Mouse (Mus musculus) heart, embryonic 16.5 days (tissue): ENCODE results near the gene Tnfrsf13b. TPM values are rescaled to one million over a fixed set of nuclear protein-coding genes. Genes with fewer than 3 reads are reported as not detected.
"Not testable (repeated sequence)": the region's sequence is repeated elsewhere in the genome, so short reads cannot be mapped to it uniquely, and the experiment has no call there.

Experiments
- ATAC-seq: fragments of 200-750 bp; cut with Nextera tagmentation; replicated peaks from 2 replicates; pipeline ENCODE4 v1.8.0; 2017; ENCODE audit warnings: moderate number of reproducible peaks; ENCODE audit not compliant: insufficient read depth, low FRiP score; ENCODE audit errors: extremely low read depth
- H3K27ac ChIP-seq: fragments of 300-500 bp; sonication (generic); 2 replicates; pipeline ENCODE4 v1.5.1; 2014; ENCODE audit warnings: mild to moderate bottlenecking, low read length, control low read depth, moderate library complexity
- H3K27me3 ChIP-seq: fragments of 300-500 bp; sonication (generic); 2 replicates; pipeline ENCODE4 v1.6.1; 2014; ENCODE audit warnings: low read length, mixed read lengths; ENCODE audit not compliant: control insufficient read depth, insufficient read depth
- H3K36me3 ChIP-seq: fragments of 300-500 bp; sonication (generic); 2 replicates; pipeline ENCODE4 v1.6.1; 2014; ENCODE audit not compliant: control insufficient read depth, insufficient read depth
- H3K4me1 ChIP-seq: fragments of 300-500 bp; sonication (generic); 2 replicates; pipeline ENCODE4 v1.6.1; 2014; ENCODE audit warnings: low read length, mixed read lengths; ENCODE audit not compliant: control insufficient read depth, insufficient read depth
- H3K4me2 ChIP-seq: fragments of 300-500 bp; sonication (generic); 2 replicates; pipeline ENCODE4 v1.6.1; 2014; ENCODE audit warnings: low read depth, mild to moderate bottlenecking, control low read depth, low read length
- H3K4me3 ChIP-seq: fragments of 300-500 bp; sonication (generic); 2 replicates; pipeline ENCODE4 v1.5.1; 2014; ENCODE audit warnings: mild to moderate bottlenecking, control low read depth, low read length
- H3K9ac ChIP-seq: fragments of 300-500 bp; sonication (generic); 2 replicates; pipeline ENCODE4 v1.6.1; 2014; ENCODE audit warnings: low read length, control low read depth
- H3K9me3 ChIP-seq: fragments of 300-500 bp; sonication (generic); replicated peaks from 2 replicates; pipeline ENCODE4 v1.6.1; 2016; ENCODE audit warnings: low read length; ENCODE audit not compliant: control insufficient read depth
- WGBS: fragments of 180-500 bp; shearing (Covaris S2); extraction: QIAGEN DNeasy Blood & Tissue Kit; methylation state at CpG from one replicate; pipeline ENCODE4 v1.1.7; 2014; 5-methylcytosine and 5-hydroxymethylcytosine counted together
- polyA plus RNA-seq: library from polyadenylated mRNA; unstranded; fragments of >200 nt; fragmentation: Nextera tagmentation; extraction: Ambion mirVana; gene quantifications from 2 replicates; pipeline ENCODE4 v1.2.1, GENCODE M21; 2015

Tnfrsf13b gene
- polyA plus RNA-seq, 1 experiment from 2014 or later: 5.7 TPM

DNA sequence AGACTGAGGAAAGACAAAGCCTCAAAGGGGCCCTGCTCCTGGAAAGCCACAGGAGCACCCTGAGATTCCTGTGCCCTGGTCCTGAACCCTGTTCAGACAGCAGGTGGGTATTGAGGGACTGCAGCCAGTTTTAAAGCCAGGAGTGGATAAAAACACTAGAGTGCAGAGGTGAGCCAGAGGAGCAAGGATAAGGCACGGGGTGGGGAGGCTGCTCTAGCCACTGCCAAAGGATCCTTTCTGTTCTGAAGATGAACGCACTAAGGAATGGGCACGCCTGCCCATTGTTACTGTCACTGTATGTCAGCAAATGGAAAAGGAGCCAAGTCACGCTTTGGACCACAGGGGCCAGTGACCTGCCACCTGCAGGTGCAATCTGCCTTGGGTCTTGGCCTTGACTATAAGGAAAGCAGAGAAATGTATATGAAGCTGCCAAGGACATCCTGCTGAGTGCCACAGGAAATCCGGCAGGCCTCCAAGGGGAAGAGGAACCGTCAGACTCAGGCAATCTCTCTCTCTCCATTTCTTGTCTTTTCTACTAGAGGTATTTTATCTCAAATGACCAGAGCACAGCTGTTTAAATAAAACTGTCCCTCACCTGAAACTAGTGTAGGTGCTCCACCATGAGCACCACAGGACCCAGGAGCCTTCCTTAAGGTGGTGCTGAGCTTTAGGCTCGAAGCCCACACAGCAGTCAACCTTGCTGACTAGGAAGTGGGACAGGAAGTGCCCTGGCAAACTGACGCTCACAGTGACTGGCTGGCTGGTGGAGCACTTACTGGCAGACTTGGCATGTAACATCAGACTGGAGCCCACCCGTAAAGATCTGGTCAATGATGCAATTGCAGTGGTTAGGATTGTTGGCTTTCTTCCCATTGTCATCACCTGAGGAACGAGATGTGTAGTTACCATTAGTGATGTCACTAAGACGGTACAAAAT lies 33.5 kb downstream of the Tnfrsf13b start:
- Histone ChIP-seq H3K4me3 (no peak overlapping the region), H3K9ac (no peak overlapping the region), H3K27me3 (no peaks in the 10 kb centered on the region), H3K27ac (no peak overlapping the region), H3K9me3 (no peaks in the 10 kb centered on the region), H3K36me3 (peaks cover 74% of the 10 kb centered on the region), H3K4me2 (no peak overlapping the region), H3K4me1 (peaks cover 2% of the 10 kb centered on the region)
- 65% methylated on average over 11 of the region's 11 CpGs for WGBS
- ATAC-seq: no peak

DNA sequence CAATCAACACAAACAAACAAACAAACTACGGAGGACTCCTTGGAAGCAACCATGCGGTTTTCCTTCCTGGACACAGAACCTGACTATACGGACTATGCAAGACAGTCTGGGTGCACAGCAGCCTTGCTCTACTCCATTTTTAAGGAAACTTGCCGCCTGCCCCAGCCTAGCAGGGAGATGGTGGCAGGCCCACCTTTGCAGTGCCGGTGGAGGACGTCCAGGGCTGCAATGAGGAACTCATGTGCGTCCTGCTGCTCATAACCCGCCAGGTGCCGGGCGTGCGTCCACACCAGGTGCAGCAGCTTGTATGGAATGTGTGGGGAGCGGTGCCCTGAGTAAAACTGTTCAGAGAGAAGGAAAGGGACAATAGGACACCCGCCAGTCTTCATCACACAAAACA lies 34.6 kb downstream of the Tnfrsf13b start:
- Histone ChIP-seq H3K4me3 (no peak overlapping the region), H3K9me3 (no peaks in the 10 kb centered on the region), H3K9ac (no peak overlapping the region), H3K4me1 (no peaks in the 10 kb centered on the region; the same call in 1 of the 2 replicates), H3K27me3 (no peaks in the 10 kb centered on the region), H3K4me2 (no peak overlapping the region), H3K27ac (no peak overlapping the region), H3K36me3 (peaks cover 78% of the 10 kb centered on the region)
- WGBS: 92% methylated on average over 13 of the region's 13 CpGs
- no peak for ATAC-seq

DNA sequence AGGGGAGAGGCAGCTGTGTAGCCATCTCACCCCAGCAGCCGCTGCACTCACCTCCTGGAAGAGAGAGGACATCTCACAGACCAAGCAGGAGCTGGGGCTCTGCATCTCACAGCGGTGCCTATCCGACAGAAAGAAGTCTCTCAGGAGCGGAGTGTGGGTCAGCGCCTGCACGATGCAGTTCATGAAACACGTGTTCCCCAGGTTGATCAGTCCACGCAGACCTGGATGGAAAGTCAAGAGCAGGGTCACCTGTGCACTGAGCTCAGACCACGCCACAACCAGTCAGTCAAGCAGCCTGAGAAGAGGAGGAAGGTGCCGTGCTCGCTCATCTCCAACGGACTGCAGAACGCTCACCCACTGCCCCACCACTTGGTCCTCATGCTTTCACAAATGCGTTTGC lies 36.2 kb downstream of the Tnfrsf13b start:
- Histone ChIP-seq H3K27ac (no peak overlapping the region), H3K4me2 (no peak overlapping the region), H3K27me3 (no peaks in the 10 kb centered on the region), H3K4me3 (no peak overlapping the region), H3K9me3 (no peaks in the 10 kb centered on the region), H3K36me3 (peaks cover 75% of the 10 kb centered on the region), H3K9ac (no peak overlapping the region), H3K4me1 (no peaks in the 10 kb centered on the region; the same call in 1 of the 2 replicates)
- WGBS: 93% methylated on average over 14 of the region's 14 CpGs
- no peak for ATAC-seq

DNA sequence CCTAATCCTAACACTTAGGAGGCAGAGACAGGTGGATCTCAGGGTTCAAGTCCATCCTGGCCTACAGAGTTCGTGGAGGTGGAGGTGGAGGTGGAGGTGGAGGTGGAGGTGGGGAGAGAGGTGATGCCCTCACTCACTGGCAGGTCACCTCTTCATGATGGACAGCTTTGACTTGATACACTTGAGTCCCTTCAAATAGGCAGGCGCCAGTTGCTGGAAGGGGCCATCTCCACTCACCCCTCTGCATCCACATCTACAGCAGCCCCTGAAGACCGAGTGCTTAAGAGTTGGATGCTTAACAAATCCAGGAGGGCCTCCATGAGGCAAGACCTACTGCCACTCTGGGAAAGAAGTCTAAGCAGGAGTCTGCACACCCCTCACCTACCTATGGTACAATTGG lies 36.8 kb downstream of the Tnfrsf13b start:
- 86% methylated on average over 3 of the region's 3 CpGs for WGBS
- Histone ChIP-seq H3K9me3 (no peaks in the 10 kb centered on the region), H3K4me2 (no peak overlapping the region), H3K4me3 (no peak overlapping the region), H3K27ac (no peak overlapping the region), H3K27me3 (no peaks in the 10 kb centered on the region), H3K4me1 (no peaks in the 10 kb centered on the region; the same call in 1 of the 2 replicates), H3K36me3 (peaks cover 70% of the 10 kb centered on the region), H3K9ac (no peak overlapping the region)
- no peak for ATAC-seq

DNA sequence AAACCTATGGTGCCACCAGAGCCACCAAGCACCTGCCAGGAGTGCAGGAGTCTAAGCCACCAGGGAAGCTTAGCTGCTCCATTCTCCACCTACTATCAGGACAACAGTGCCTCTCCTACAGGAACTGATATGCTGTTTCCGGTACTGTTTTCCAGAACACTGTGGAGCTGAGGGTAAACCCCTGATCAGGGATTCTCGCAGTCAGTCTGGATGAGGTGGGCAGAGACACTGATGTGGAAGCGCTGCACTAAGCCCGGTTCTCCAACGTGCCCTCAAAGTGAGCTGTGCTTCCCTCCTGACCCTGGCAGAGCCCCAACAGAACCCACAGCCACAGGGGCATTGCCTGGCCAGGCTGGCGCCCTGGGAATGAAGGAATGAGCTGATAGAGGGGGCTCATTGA lies 37.8 kb downstream of the Tnfrsf13b start:
- WGBS: 68% methylated on average over 6 of the region's 6 CpGs
- Histone ChIP-seq H3K9me3 (no peaks in the 10 kb centered on the region), H3K4me1 (peaks cover 3% of the 10 kb centered on the region), H3K27me3 (no peaks in the 10 kb centered on the region), H3K4me2 (no peak overlapping the region), H3K4me3 (no peak overlapping the region), H3K36me3 (peaks cover 60% of the 10 kb centered on the region), H3K9ac (no peak overlapping the region), H3K27ac (no peak overlapping the region)
- ATAC-seq: no peak

DNA sequence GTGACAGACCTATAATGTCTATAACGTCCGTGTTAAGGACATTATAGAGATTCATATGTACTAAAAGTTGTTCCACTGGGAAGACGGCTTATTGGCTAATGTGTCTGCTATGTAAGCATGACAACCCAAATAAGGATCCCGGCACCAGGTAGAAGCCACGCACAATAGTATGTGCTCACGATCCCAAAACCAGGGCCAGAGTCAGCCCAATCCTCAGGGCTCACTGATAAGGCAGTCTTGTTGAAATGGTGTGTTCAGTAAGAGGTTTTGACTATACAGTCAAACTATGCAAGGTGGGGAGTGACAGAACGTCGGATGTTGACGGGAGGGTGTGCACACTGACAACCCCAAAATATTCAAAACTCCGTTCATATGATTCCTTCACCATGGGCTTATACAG lies 38.3 kb downstream of the Tnfrsf13b start:
- Histone ChIP-seq H3K9ac (no peak overlapping the region), H3K36me3 (peaks cover 57% of the 10 kb centered on the region), H3K27me3 (no peaks in the 10 kb centered on the region), H3K4me1 (peaks cover 3% of the 10 kb centered on the region), H3K9me3 (no peaks in the 10 kb centered on the region), H3K4me3 (no peak overlapping the region), H3K4me2 (no peak overlapping the region), H3K27ac (no peak overlapping the region)
- 80% methylated on average over 10 of the region's 10 CpGs for WGBS
- no peak for ATAC-seq

DNA sequence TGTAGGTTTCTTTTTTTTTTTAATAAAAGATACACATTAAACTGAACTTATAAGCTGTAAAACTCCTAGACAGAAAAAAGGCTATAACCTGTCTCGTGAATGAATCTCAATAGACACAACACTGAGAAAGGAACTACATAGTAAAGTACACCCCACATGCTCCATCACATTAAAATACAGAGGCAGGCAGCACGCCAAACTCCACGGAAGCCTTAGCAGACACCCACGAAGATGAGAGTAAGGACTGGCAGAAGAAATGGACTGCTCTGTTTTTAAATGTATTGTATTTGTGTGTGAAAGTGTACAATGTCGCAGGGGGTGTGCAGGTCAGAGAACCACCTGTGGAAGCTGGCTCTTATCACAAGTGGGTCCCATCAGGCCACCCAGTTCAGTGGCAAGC lies 43.6 kb downstream of the Tnfrsf13b start:
- Histone ChIP-seq H3K4me3 (no peak overlapping the region), H3K27me3 (no peaks in the 10 kb centered on the region), H3K36me3 (peaks cover 18% of the 10 kb centered on the region), H3K4me1 (peaks cover 16% of the 10 kb centered on the region), H3K9me3 (no peaks in the 10 kb centered on the region), H3K4me2 (no peak overlapping the region), H3K27ac (no peak overlapping the region), H3K9ac (no peak overlapping the region)
- ATAC-seq: no peak
- WGBS: 72% methylated on average over 5 of the region's 5 CpGs

DNA sequence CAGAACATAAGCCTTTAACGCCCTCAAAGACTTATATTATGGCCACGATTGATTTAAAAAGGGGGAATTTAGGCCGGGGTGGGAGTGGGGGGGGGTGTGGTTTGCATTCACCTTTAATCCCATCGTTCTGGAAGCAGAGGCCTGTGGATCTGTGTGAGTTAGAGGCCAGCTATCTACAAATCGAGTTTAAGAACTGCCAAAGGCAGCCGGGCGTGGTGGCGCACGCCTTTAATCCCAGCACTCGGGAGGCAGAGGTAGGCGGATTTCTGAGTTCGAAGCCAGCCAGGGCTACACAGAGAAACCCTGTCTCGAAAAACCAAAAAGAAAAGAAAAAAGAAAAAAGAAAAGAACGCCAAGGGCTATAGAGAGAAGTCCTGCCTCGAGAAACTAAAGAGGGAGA lies 46.9 kb downstream of the Tnfrsf13b start:
- not testable (repeated sequence) for H3K36me3 ChIP-seq, ATAC-seq, H3K9me3 ChIP-seq, H3K27me3 ChIP-seq, H3K27ac ChIP-seq
- Histone ChIP-seq H3K9ac (peak overlapping the region; percentile 38; the same call in 1 of the 2 replicates), H3K4me1 (peaks cover 16% of the 10 kb centered on the region), H3K4me3 (peak overlapping the region; percentile 82), H3K4me2 (peak overlapping the region; percentile 76)
- WGBS: 34% methylated on average over 15 of the region's 15 CpGs

DNA sequence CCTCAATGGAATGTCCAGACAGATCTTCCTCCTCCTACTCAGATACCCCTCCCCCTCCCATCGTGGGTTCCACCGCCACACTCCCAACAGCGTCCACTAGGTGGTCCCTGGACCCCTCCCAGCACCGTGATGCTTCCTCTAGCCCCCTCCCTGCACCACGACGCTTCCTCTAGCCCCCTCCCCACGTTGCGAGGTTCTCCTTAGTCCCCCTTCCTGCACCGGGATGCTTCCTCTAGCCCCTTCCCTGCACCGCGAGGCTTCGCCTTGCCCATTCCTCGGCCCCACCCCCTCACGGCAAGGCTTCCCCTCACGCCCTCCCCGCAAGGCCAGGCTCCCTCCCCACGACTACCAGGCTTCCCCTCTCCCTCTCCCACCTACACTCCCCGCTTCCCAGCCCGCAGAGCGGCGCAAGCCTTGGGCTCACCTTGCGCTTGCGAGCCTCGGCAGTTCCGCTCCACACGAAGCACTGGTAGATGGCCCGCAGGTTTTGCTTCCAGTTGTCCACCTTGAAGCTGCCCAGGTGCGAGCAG lies 47.8 kb downstream of the Tnfrsf13b start:
- H3K4me3 ChIP-seq: peak overlapping the region; percentile 82

More for the DNA sequence above, 47.8 kb downstream of the Tnfrsf13b start:
- no peaks in the 10 kb centered on the region for H3K27me3 ChIP-seq
- WGBS: under 1% methylated on average over 28 of the region's 28 CpGs
- H3K27ac ChIP-seq: peak overlapping the region; percentile 94
- H3K36me3 ChIP-seq: no peaks in the 10 kb centered on the region
- H3K9me3 ChIP-seq: no peaks in the 10 kb centered on the region
- H3K9ac ChIP-seq: peak overlapping the region; percentile 94
- H3K4me1 ChIP-seq: peaks cover 13% of the 10 kb centered on the region
- peak overlapping the region; percentile 76 for H3K4me2 ChIP-seq
- peak; percentile 28; the same call in 1 of the 2 replicates for ATAC-seq
